Mouse (Mus musculus) small intestine, adult 2 months (tissue): Measurements from ENCODE around the gene Casp1.

Experiments used
- CTCF ChIP-seq: fragments of 200-500 bp; IDR thresholded peaks from 2 replicates; pipeline ENCODE4 v1.5.1; 2012; ENCODE audit warnings: low read depth, mild to moderate bottlenecking, control low read depth, inconsistent platforms, low read length, moderate library complexity, mixed read lengths; ENCODE audit not compliant: insufficient replicate concordance, insufficient read length; ENCODE audit errors: extremely low read depth
- POLR2A ChIP-seq: fragments of 200-500 bp; IDR thresholded peaks from 2 replicates; pipeline ENCODE4 v1.6.1; 2012; ENCODE audit warnings: low read depth, mild to moderate bottlenecking, control low read depth, inconsistent platforms, low read length, moderate library complexity

GRCm38 (mm10) chr9:5353673-5354072 lies 55.4 kb downstream of the Casp1 start:
- TF ChIP-seq CTCF (no peak), POLR2A (no peak)
